Mouse (Mus musculus) layer of hippocampus, adult 18-20 months (tissue): Measurements from ENCODE around the gene Dnttip2. TPM values are rescaled to one million over a fixed set of nuclear protein-coding genes. Genes with fewer than 3 reads are reported as not detected.

Source experiments
- DNase-seq, 2 experiments: peaks; one replicate each; pipeline ENCODE4 v3.0.0; 2022; ENCODE audit warnings: low spot score in 2 of 2
- microRNA-seq, 2 experiments: library from miRNA; unstranded; fragments of <30 nt; microRNA quantifications; one replicate each; pipeline ENCODE4 v1.2.0; 2021
- total RNA-seq, 2 experiments: library from RNA; stranded (reverse); gene quantifications; 2 replicates each; pipeline ENCODE4 v1.2.3; 2021

The Dnttip2 gene
- total RNA-seq, 2 experiments from 2014 or later: 28.1 to 30.0 TPM

GRCm38 (mm10) chr3:122322226-122322625 lies 48.0 kb downstream of the Dnttip2 start:
- DNase-seq: no peak

DNA sequence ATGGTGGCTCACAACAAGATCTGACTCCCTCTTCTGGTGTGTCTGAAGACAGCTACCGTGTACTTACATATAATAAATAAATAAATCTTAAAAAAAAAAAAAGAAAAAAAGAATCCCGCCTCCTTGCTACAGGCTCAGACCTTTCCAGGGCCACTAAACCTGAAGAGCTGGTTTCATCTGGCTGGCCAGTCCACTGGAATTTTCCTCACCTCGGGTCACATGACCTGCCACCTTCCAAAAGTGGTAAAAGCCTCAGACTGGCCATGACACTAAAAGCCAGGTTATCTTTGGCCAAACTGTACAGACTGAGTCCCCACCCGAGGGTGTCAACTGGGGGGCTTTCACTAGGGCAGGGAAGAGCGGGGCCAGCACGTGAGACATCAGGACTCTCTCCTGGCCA lies 49.7 kb downstream of the Dnttip2 start:
- DNase-seq: no peak

DNA sequence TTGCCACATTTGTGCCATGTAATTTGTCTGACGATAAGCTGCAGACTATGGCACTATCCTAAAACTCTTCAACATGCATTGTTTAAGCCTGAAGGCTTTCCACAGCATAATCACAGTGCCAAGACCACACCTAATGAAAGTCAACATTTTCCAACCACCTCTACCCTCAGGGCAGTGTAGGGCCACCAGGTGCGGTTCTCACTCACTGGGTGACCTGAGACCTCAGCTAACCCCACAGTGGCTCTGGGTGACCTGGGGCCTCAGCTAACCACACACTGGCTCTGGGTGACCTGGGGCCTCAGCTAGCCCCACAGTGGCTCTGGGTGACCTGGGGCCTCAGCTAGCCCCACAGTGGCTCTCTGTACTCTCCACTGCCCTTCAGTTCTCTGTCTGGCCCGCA lies 50.3 kb downstream of the Dnttip2 start:
- DNase-seq: no peak

DNA sequence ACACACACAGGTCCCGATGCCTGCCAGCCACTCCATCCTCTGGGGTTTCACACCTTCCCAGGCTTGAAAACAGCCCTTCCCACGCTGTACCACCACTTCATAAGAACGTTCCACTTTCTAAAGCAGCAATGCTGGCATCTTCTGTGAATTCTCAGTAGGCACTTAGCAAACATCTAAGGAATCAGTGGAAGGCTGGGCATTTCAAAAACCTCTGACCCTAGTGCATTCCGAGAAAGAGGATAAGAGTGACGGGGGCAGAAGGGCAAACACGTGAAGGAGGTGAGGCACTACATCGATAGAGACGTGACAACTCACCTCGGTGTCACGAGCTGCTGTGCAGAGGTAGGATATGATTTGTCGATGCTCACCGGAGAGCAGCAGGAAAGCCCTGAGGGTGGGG lies 56.3 kb downstream of the Dnttip2 start:
- DNase-seq: no peak

DNA sequence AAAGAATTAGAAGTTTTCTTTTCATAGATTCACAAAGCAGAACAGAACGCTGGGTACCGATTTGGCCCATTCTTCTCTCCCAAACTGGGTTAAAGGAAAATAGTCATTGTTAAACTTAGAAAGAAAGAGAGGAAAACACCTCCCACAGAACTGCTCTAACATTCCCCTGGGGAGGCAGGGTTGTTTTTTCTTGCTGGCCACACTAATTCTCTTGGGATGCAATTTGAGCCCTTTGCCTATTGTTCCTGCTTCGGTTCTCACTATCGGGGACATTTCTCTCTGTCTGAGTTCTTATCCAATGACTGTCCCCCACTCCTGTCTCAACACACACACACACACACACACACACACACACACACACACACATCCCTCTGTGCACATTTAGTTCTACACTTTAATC lies 59.3 kb downstream of the Dnttip2 start:
- no peak for DNase-seq

- no peak for DNase-seq
These were observed 59.7 kb downstream of the Dnttip2 start for GRCm38 (mm10) chr3:122333902-122334301.

- no peak for DNase-seq
These were observed 60.2 kb downstream of the Dnttip2 start for GRCm38 (mm10) chr3:122334375-122334774.

Small RNAs within 50 kb of the gene (microRNA-seq; reads per million reads assigned to microRNA genes)
- 0 reads per million in 2 experiments for gene Gm22903
- 1,382 to 1,398 reads per million in 2 experiments for gene Mir760

Other genes starting within 250 kb of the Dnttip2 start
- 1 to 10 TPM; 1.3 to 2.0 TPM for gene Abca4, start 229.9 kb upstream of the Dnttip2 start, total RNA-seq
- 10 to 100 TPM; 66.9 to 80.3 TPM for gene Gclm, start 28.8 kb upstream of the Dnttip2 start, total RNA-seq
- gene Bcar3, start 19.7 kb downstream of the Dnttip2 start, total RNA-seq: 1 to 10 TPM; 8.8 to 9.8 TPM